Mouse (Mus musculus) left cerebral cortex, postnatal 14 days (tissue): ENCODE measurements around the gene Slc25a23. TPM values are rescaled to one million over a fixed set of nuclear protein-coding genes. Genes with fewer than 3 reads are reported as not detected.
"Not testable (repeated sequence)": the region's sequence is repeated elsewhere in the genome, so short reads cannot be mapped to it uniquely, and the experiment has no call there.

Source experiments
- DNase-seq, 2 experiments: peaks; one replicate each; pipeline ENCODE4 v3.0.0; 2021 to 2022; ENCODE audit warnings: low spot score in 2 of 2, mixed read lengths in 1 of 2
- intact Hi-C: fragments of 180-260 bp; cut with DNase I; formaldehyde crosslinking; loops from one replicate; pipeline ENCODE4 v1.15.1; 2025
- total RNA-seq, 2 experiments: library from RNA; stranded (reverse); gene quantifications; 2 replicates each; pipeline ENCODE4 v1.2.3; 2021

The Slc25a23 gene
- total RNA-seq, 2 experiments from 2014 or later, result 361 to 364 TPM

GRCm38 (mm10) chr17:57081234-57081842 lies 21.7 kb upstream of the Slc25a23 start:
- DNase-seq, result no peak
- intact Hi-C loops, result no loop called here

GRCm38 (mm10) chr17:57079919-57080318 lies 20.3 kb upstream of the Slc25a23 start:
- intact Hi-C loops, result no loop called here
- DNase-seq, result no peak

- intact Hi-C loops, result no loop called here
- no peak for DNase-seq
Measured at GRCm38 (mm10) chr17:57078336-57078735, 18.7 kb upstream of the Slc25a23 start, which contains the start of gene Dennd1c. Gene Dennd1c, minus strand, starts transcription at chr17:57078514.

GRCm38 (mm10) chr17:57076916-57077315 lies 17.3 kb upstream of the Slc25a23 start:
- DNase-seq, result no peak
- intact Hi-C loops, result no loop called here

GRCm38 (mm10) chr17:57070699-57071098 lies 11.0 kb upstream of the Slc25a23 start:
- intact Hi-C loops, result no loop called here
- DNase-seq, result no peak

- no peak for DNase-seq
- intact Hi-C loops, result no loop called here
Measured at GRCm38 (mm10) chr17:57070272-57070671, 10.6 kb upstream of the Slc25a23 start.

- no peak for DNase-seq
- intact Hi-C loops, result no loop called here
Measured at GRCm38 (mm10) chr17:57066908-57067307, 7.2 kb upstream of the Slc25a23 start.

GRCm38 (mm10) chr17:57063031-57063430 lies 3.4 kb upstream of the Slc25a23 start:
- DNase-seq, result no peak
- intact Hi-C loops, result no loop called here

- intact Hi-C loops, result no loop called here
- no peak for DNase-seq
Measured at GRCm38 (mm10) chr17:57062548-57062947, 2.9 kb upstream of the Slc25a23 start.

- DNase-seq, result no peak
- intact Hi-C loops, result no loop called here
Measured at GRCm38 (mm10) chr17:57062011-57062521, 2.4 kb upstream of the Slc25a23 start.

GRCm38 (mm10) chr17:57061069-57061468 lies 1.4 kb upstream of the Slc25a23 start:
- intact Hi-C loops, result no loop called here
- no peak for DNase-seq

GRCm38 (mm10) chr17:57060231-57060801 lies 653 bp upstream of the Slc25a23 start:
- DNase-seq, result peak; percentile 95 to 97
- intact Hi-C loops, result no loop called here

GRCm38 (mm10) chr17:57058891-57059485 lies 675 bp downstream of the Slc25a23 start, which contains the start of gene Crb3:
Gene Crb3, plus strand, starts transcription at chr17:57059105.
- intact Hi-C loops, result no loop called here
- DNase-seq, result peak in 1 of 2 experiments; percentile 30

- intact Hi-C loops, result no loop called here
- DNase-seq, result no peak
Measured at GRCm38 (mm10) chr17:57056246-57056645, 3.4 kb downstream of the Slc25a23 start.

GRCm38 (mm10) chr17:57051679-57052078 lies 8.0 kb downstream of the Slc25a23 start:
- DNase-seq, intact Hi-C loops: not testable (repeated sequence)

- peak in 1 of 2 experiments; percentile 49 for DNase-seq
- intact Hi-C loops, result no loop called here
Measured at GRCm38 (mm10) chr17:57048816-57049215, 10.8 kb downstream of the Slc25a23 start.

GRCm38 (mm10) chr17:57047406-57047805 lies 12.3 kb downstream of the Slc25a23 start:
- no peak for DNase-seq
- intact Hi-C loops, result no loop called here

GRCm38 (mm10) chr17:57041554-57041953 lies 18.1 kb downstream of the Slc25a23 start, which contains the start of gene Slc25a41:
Gene Slc25a41, minus strand, starts transcription at chr17:57041654.
- DNase-seq, result no peak
- intact Hi-C loops, result no loop called here

GRCm38 (mm10) chr17:57038978-57039377 lies 20.7 kb downstream of the Slc25a23 start:
- no peak for DNase-seq
- intact Hi-C loops, result no loop called here

GRCm38 (mm10) chr17:57032854-57033253 lies 26.8 kb downstream of the Slc25a23 start:
- intact Hi-C loops, result no loop called here
- DNase-seq, result no peak
